Mouse (Mus musculus) limb, embryonic 11.5 days (tissue): ENCODE measurements at regions not wholly inside any gene's neighbourhood (a gene's known extent, or its start where the extent isn't known, plus 50 kb on each side); places are given as distances from the start of the nearest gene placed in this dataset.

Experiments used
- ATAC-seq: fragments of 200-750 bp; cut with Nextera tagmentation; 2 replicates; pipeline ENCODE4 v1.8.0; 2017; ENCODE audit warnings: low read depth; ENCODE audit not compliant: insufficient number of reproducible peaks, low FRiP score, low TSS enrichment
- DNase-seq: peaks from one replicate; pipeline ENCODE4 v3.0.0-alpha.2; 2015; ENCODE audit warnings: low spot score
- H3K27ac ChIP-seq: fragments of 300-500 bp; sonication (generic); replicated peaks from 2 replicates; pipeline ENCODE4 v1.5.1; 2014; ENCODE audit warnings: low read depth, mild to moderate bottlenecking, low read length
- H3K27me3 ChIP-seq: fragments of 300-500 bp; sonication (generic); 2 replicates; pipeline ENCODE4 v1.6.1; 2014; ENCODE audit warnings: mild to moderate bottlenecking, low read length, mixed read lengths; ENCODE audit not compliant: control insufficient read depth, insufficient read depth
- H3K36me3 ChIP-seq: fragments of 300-500 bp; sonication (generic); 2 replicates; pipeline ENCODE4 v1.6.1; 2014; ENCODE audit warnings: mild to moderate bottlenecking, low read length, moderate library complexity, mixed read lengths; ENCODE audit not compliant: control insufficient read depth, insufficient read depth
- H3K4me1 ChIP-seq: fragments of 300-500 bp; sonication (generic); 2 replicates; pipeline ENCODE4 v1.6.1; 2014; ENCODE audit warnings: low read length, mixed read lengths; ENCODE audit not compliant: control insufficient read depth, insufficient read depth
- H3K4me2 ChIP-seq: fragments of 300-500 bp; sonication (generic); 2 replicates; pipeline ENCODE4 v1.6.1; 2014; ENCODE audit warnings: low read depth, mild to moderate bottlenecking, moderate library complexity; ENCODE audit not compliant: severe bottlenecking
- H3K4me3 ChIP-seq: fragments of 300-500 bp; sonication (generic); 2 replicates; pipeline ENCODE4 v1.5.1; 2014; ENCODE audit warnings: low read depth, low read length
- H3K9ac ChIP-seq: fragments of 300-500 bp; sonication (generic); 2 replicates; pipeline ENCODE4 v1.6.1; 2014; ENCODE audit warnings: mild to moderate bottlenecking, low read length
- H3K9me3 ChIP-seq: fragments of 300-500 bp; sonication (generic); 2 replicates; pipeline ENCODE4 v1.6.1; 2016; ENCODE audit warnings: low read length; ENCODE audit not compliant: control insufficient read depth
- WGBS: fragments of 180-500 bp; shearing (Covaris S2); extraction: QIAGEN DNeasy Blood & Tissue Kit; methylation state at CpG from one replicate; pipeline ENCODE4 v1.1.7; 2014; 5-methylcytosine and 5-hydroxymethylcytosine counted together

DNA sequence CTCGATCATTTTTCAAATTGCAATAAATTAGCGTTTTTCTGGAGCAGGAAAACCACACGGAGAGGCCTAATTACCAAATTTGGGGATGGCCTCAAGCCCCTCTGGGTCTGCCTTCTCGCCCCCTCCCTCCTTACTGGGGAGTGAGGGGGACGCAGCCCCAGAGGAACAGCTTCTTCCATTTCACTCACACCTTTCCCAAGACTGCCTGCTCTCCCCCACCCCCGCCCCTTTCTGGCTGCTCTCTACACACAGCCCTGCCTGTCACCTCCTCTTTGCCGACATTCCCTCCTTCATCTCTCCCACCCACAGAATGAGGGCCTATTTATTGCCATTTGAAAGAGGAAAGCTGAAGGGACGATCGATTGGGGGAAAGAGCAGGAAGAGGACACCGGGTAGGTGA, 97.2 kb upstream of the Pja1 start:
- H3K4me2 ChIP-seq = no peak overlapping the region; the same call in 1 of the 2 replicates
- no peaks in the 10 kb centered on the region for H3K36me3 ChIP-seq
- no peak overlapping the region for H3K9ac ChIP-seq
- H3K9me3 ChIP-seq = no peaks in the 10 kb centered on the region
- WGBS = 18% methylated on average over 10 of the region's 10 CpGs
- peaks cover 18% of the 10 kb centered on the region for H3K27me3 ChIP-seq
- no peak overlapping the region for H3K27ac ChIP-seq
- ATAC-seq (no peak), DNase-seq (no peak)
- 0 out of 2 replicates have a peak, but pooled peaks cover 7% of the 10 kb centered on the region for H3K4me1 ChIP-seq
- H3K4me3 ChIP-seq = no peak overlapping the region

DNA sequence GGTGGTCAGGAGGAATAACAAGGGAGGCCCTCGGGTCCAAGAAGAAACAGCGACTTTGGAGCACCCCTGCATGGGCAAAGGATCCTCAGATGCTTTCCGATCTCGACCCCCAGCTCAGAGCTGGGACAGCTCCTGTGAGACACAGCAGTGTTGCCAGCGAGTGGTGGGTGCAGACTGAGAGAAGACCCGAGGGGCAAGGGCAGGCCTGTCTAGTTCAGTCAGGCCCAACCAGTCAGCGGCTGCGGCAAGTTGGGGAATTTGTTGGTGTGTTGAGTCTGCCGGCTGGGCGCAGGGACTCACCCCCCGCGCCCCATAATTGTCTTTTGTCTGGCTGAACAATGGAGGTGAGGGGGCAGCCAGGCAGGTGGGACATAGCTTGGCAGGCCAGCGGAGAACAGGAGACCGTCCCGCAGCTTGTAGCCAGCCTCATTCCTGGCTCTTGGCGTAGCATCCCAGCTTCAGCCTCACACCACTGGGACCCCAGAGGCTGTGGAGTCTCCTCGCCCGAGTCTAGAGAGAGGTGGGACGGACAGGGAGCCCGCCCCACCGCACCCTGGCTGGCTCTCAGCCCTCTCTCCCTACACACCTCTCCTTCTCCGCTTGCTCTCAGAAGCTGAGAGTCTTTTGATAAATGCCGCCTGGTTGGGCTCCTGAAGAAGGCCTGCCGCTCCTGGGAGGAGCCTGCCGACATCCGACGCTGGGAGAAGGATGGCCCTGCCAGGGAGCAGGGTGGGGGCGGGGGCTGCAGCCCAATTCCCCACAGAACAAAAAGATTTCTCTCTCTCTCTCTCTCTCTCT, 96.5 kb upstream of the Pja1 start:
- peaks cover 16% of the 10 kb centered on the region for H3K27me3 ChIP-seq

DNA sequence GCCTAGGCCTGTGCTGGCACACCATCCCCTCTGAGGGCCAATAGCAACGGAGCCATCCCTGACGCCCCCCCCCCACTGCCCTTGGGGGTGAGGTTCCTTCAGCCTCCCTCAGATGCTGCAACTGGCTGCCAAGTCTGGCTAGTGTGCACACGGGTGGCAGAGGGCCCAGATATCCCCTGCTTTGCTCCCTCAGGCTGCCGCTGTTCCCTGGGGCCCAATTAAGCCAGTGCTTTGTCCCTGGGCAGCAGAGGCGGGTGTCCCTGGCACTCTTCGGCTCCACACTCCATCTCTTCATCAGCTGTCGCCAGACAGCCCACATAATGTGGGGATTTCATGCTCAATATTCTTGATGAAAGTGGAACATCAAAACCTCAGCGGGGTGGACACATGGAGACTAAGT, 90.9 kb upstream of the Pja1 start:
- no peak overlapping the region for H3K27ac ChIP-seq
- H3K9ac ChIP-seq = no peak overlapping the region
- no peak overlapping the region for H3K4me2 ChIP-seq
- 66% methylated on average over 8 of the region's 8 CpGs for WGBS
- H3K27me3 ChIP-seq = peaks cover 23% of the 10 kb centered on the region
- no peak for DNase-seq
- no peak for ATAC-seq
- H3K36me3 ChIP-seq = no peaks in the 10 kb centered on the region
- H3K4me1 ChIP-seq = peaks cover 8% of the 10 kb centered on the region; the same call in 1 of the 2 replicates
- no peaks in the 10 kb centered on the region for H3K9me3 ChIP-seq
- H3K4me3 ChIP-seq = no peak overlapping the region

More for the DNA sequence above, 96.5 kb upstream of the Pja1 start:
- no peak overlapping the region for H3K4me3 ChIP-seq
- 20% methylated on average over 26 of the region's 28 CpGs for WGBS
- no peaks in the 10 kb centered on the region for H3K9me3 ChIP-seq
- H3K4me1 ChIP-seq = 0 out of 2 replicates have a peak, but pooled peaks cover 5% of the 10 kb centered on the region
- H3K9ac ChIP-seq = no peak overlapping the region
- no peaks in the 10 kb centered on the region for H3K36me3 ChIP-seq
- DNase-seq (peak; percentile 62), ATAC-seq (peak; percentile 84)
- H3K4me2 ChIP-seq = peak overlapping the region; percentile 31
- H3K27ac ChIP-seq = peak overlapping the region; percentile 47; the same call in 1 of the 2 replicates

DNA sequence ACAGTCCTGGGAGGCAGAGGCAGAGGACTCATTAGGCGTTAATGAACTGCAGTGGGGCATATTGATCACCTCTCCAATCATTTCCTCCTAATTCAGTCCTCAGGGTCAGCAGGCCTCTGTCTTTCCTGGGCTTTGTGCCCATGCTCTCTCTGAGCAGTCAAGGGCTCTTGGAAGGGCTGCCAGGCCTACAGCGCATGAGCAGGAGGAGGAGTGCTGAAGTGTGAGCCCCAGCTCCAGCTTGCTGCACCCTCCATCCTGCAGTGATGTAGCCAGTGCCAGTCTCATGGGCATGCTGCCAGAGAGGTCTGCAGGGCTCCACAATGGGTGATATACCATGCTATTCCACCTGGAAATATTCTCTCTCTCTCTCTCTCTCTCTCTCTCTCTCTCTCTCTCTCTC, 89.6 kb upstream of the Pja1 start:
- Histone ChIP-seq H3K9me3 (no peaks in the 10 kb centered on the region), H3K4me3 (no peak overlapping the region), H3K27ac (no peak overlapping the region), H3K27me3 (peaks cover 22% of the 10 kb centered on the region; the same call in 1 of the 2 replicates), H3K4me2 (no peak overlapping the region), H3K36me3 (no peaks in the 10 kb centered on the region), H3K9ac (no peak overlapping the region), H3K4me1 (peaks cover 13% of the 10 kb centered on the region; the same call in 1 of the 2 replicates)
- 75% methylated on average over 2 of the region's 2 CpGs for WGBS
- ATAC-seq = no peak
- DNase-seq = no peak

DNA sequence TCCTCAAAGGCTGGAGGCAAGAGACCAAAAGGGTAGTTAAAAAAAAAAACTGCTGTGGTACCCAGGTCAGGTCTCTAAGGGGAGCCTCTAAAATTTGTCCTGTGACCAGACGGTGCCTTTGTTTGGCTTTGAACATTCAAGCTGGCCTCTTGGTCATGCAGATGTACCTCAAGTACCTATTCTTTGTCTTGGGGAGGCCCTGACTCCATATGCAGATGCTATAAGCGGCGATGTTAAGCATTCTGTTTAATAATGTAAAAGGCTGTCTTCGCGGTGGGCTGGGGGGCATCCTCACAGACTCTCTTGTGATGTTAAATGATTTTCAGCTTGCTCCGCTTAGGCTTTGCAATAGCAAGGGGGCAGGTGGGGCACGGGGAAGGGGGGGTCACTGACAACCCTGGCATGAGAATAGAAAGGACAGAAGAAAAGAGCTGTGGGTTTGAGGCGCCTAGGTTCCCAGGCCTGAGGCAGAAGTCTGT, 85.8 kb upstream of the Pja1 start:
- H3K4me1 ChIP-seq = peaks cover 14% of the 10 kb centered on the region; the same call in 1 of the 2 replicates
- 0 out of 2 replicates have a peak overlapping the region, but pooled peaks have one; percentile 4 for H3K27ac ChIP-seq
- H3K9ac ChIP-seq = no peak overlapping the region
- H3K9me3 ChIP-seq = no peaks in the 10 kb centered on the region
- ATAC-seq (no peak), DNase-seq (no peak)
- no peaks in the 10 kb centered on the region for H3K36me3 ChIP-seq
- H3K27me3 ChIP-seq = peaks cover 22% of the 10 kb centered on the region; the same call in 1 of the 2 replicates
- H3K4me2 ChIP-seq = no peak overlapping the region
- no peak overlapping the region for H3K4me3 ChIP-seq
- 32% methylated on average over 8 of the region's 8 CpGs for WGBS

DNA sequence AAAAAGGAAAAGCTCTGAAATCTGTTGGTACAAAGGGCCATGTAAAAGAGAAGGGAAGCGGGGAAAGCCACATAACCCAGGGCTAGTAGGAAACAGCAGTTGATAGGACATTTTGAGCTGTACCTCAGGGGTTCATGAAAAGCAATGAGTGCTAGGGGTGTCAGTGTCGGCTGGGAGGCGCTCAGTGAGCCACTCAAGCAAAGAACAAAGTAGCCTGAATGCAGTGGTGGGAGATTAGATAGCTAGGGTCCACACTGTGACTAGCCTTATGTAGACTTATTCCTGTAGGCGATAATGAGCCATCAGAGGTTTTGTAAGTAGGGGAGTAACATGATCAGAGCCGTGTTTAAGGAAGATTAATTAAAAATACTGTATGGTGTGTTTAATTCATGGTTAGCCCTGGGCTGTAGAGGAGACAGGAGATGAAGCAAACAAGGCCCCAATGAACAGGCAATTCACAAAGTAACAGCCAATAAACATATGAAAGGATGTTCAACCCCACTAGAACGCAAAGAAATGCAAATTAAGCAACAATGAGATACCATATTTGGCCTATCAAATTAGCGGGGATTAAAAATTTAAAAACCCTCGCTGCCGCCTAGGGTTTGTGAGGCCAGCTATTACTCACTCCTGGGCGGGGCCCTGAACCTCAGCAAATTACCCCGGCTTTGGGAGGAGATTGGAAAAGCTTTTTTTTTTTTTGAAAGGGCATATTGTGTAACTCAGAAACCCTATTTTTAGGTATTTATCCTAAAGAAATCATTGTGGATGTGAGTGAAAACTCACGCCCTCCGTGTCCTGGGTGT, 85.1 kb upstream of the Pja1 start:
- H3K27ac ChIP-seq = no peak overlapping the region
- peaks cover 22% of the 10 kb centered on the region; the same call in 1 of the 2 replicates for H3K27me3 ChIP-seq
- no peaks in the 10 kb centered on the region for H3K36me3 ChIP-seq
- ATAC-seq = no peak
- no peak for DNase-seq
- no peaks in the 10 kb centered on the region for H3K9me3 ChIP-seq
- no peak overlapping the region for H3K4me3 ChIP-seq
- H3K4me2 ChIP-seq = no peak overlapping the region
- H3K4me1 ChIP-seq = peaks cover 21% of the 10 kb centered on the region
- H3K9ac ChIP-seq = no peak overlapping the region
- WGBS = 45% methylated on average over 13 of the region's 13 CpGs

DNA sequence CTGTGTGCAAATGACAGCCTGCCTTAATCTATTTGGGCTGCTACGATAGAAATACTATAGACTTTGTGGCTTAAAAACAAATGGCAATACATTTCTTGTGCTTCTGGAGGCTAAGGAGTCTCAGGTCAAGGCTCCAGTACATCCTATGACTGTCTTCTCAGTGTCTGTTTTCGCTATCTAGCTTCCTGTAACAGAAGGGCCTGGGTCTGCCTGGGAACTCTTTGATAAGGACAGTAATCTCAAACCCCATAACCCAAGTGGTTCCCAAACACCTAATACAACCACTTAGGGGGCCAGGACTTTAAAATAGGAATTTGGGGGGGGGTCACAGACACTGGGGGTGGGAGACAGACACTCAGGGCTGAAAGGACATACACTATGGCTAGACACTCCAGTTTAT, 81.7 kb upstream of the Pja1 start:
- peaks cover 19% of the 10 kb centered on the region; the same call in 1 of the 2 replicates for H3K27me3 ChIP-seq
- no peak overlapping the region for H3K4me3 ChIP-seq
- no peak overlapping the region for H3K27ac ChIP-seq
- ATAC-seq = no peak
- no peaks in the 10 kb centered on the region for H3K9me3 ChIP-seq
- WGBS = 85% methylated on average over 2 of the region's 2 CpGs
- no peak overlapping the region for H3K4me2 ChIP-seq
- DNase-seq = no peak
- H3K4me1 ChIP-seq = peaks cover 39% of the 10 kb centered on the region
- H3K9ac ChIP-seq = no peak overlapping the region
- no peaks in the 10 kb centered on the region for H3K36me3 ChIP-seq

DNA sequence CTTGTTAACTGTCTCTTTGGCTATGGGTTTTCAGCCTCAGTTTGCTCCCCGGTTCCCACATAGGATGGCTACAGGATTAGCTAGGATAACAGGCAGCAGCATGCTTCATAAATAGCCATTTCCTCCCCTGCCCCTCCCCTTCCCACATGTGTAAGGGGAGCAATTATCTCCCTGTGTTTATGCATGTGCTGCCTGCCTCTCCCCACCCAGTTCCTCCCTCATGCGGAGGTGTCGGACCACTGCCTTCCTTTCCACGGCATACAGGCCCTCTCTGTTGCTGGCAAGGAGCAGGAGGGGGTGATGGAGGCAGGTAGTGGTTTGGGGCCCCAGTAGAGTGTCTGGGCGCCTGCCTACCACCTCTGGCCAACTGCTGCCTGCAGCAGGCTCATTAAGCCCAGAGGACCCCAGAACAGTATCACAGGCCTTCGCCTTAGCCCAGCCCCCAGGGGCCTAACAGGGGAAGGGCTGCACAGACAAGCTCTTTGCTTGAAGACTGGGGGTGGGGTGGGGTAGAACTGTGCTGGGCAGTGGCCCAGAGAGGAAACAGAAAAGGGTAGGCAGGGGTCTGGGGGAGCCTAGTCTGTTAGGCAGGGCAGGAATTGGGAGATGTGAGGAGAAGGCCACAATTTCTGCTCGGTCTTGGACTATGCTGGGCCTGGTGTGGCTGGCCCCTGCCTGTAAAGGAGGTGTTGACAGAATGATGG, 79.1 kb upstream of the Pja1 start:
- H3K27me3 ChIP-seq = peaks cover 8% of the 10 kb centered on the region; the same call in 1 of the 2 replicates
- peak overlapping the region; percentile 84 for H3K27ac ChIP-seq
- DNase-seq (peak; percentile 79), ATAC-seq (peak; percentile 92)
- WGBS = 24% methylated on average over 7 of the region's 7 CpGs
- H3K9ac ChIP-seq = no peak overlapping the region
- peaks cover 27% of the 10 kb centered on the region for H3K4me1 ChIP-seq
- H3K9me3 ChIP-seq = no peaks in the 10 kb centered on the region
- 0 out of 2 replicates have a peak overlapping the region, but pooled peaks have one; percentile 7 for H3K4me2 ChIP-seq
- no peak overlapping the region for H3K4me3 ChIP-seq
- no peaks in the 10 kb centered on the region for H3K36me3 ChIP-seq
